Mouse (Mus musculus) midbrain, embryonic 16.5 days (tissue): Measurements from ENCODE around the gene Taf6l. TPM values are rescaled to one million over a fixed set of nuclear protein-coding genes. Genes with fewer than 3 reads are reported as not detected.

Experiments used
- ATAC-seq: fragments of 200-750 bp; cut with Nextera tagmentation; 2 replicates; pipeline ENCODE4 v1.8.0; 2017; ENCODE audit warnings: moderate TSS enrichment
- H3K27ac ChIP-seq: fragments of 300-500 bp; sonication (generic); 2 replicates; pipeline ENCODE4 v1.5.1; 2014; ENCODE audit warnings: mild to moderate bottlenecking, low read length, mixed read lengths
- H3K27me3 ChIP-seq: fragments of 300-500 bp; sonication (generic); 2 replicates; pipeline ENCODE4 v1.6.1; 2014; ENCODE audit warnings: low read depth, low read length, mixed read lengths; ENCODE audit not compliant: control insufficient read depth, insufficient read depth
- H3K36me3 ChIP-seq: fragments of 300-500 bp; sonication (generic); 2 replicates; pipeline ENCODE4 v1.6.1; 2014; ENCODE audit warnings: mild to moderate bottlenecking, low read length, moderate library complexity, mixed read lengths; ENCODE audit not compliant: control insufficient read depth, insufficient read depth
- H3K4me1 ChIP-seq: fragments of 300-500 bp; sonication (generic); 2 replicates; pipeline ENCODE4 v1.6.1; 2014; ENCODE audit warnings: mild to moderate bottlenecking, low read length, mixed read lengths; ENCODE audit not compliant: control insufficient read depth, insufficient read depth
- H3K4me2 ChIP-seq: fragments of 300-500 bp; sonication (generic); 2 replicates; pipeline ENCODE4 v1.6.1; 2014; ENCODE audit warnings: mild to moderate bottlenecking, low read length, mixed read lengths
- H3K4me3 ChIP-seq: fragments of 300-500 bp; sonication (generic); 2 replicates; pipeline ENCODE4 v1.5.1; 2014; ENCODE audit warnings: low read depth, mild to moderate bottlenecking, low read length, moderate library complexity, mixed read lengths
- H3K9ac ChIP-seq: fragments of 300-500 bp; sonication (generic); 2 replicates; pipeline ENCODE4 v1.6.1; 2014; ENCODE audit warnings: low read depth, low read length, mixed read lengths
- H3K9me3 ChIP-seq: fragments of 300-500 bp; sonication (generic); replicated peaks from 2 replicates; pipeline ENCODE4 v1.6.1; 2014; ENCODE audit warnings: mild to moderate bottlenecking, low read length, mixed read lengths; ENCODE audit not compliant: control insufficient read depth, poor library complexity, severe bottlenecking
- WGBS: fragments of 180-500 bp; shearing (Covaris S2); extraction: QIAGEN DNeasy Blood & Tissue Kit; methylation state at CpG from one replicate; pipeline ENCODE4 v1.1.7; 2014; 5-methylcytosine and 5-hydroxymethylcytosine counted together
- polyA plus RNA-seq: library from polyadenylated mRNA; unstranded; fragments of >200 nt; fragmentation: Nextera tagmentation; extraction: Ambion mirVana; gene quantifications from 2 replicates; pipeline ENCODE4 v1.2.1, GENCODE M21; 2015

The Taf6l gene
- polyA plus RNA-seq, 1 experiment from 2014 or later, result 32.9 TPM

DNA sequence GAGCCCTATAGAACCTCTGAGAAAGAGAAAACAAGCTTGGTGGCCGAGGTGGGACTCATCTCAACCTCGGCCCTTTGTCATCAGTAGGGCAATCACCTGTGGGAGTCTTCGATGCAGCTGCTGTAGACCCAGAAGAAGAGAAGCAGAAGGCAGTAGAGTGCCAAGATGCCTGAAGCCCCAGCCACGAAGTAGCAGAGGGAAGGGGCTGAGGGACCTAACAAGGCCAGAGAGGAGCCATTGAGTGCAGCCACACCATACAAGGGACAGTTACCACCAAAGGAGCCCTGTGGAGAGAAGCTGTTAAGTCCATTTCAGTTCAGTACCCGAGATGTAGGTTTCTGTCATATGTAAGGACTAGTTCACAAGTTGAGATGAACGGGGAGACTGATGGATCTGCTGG, 12.8 kb downstream of the Taf6l start:
- WGBS, result 72% methylated on average over 6 of the region's 6 CpGs
- H3K27me3 ChIP-seq, result no peaks in the 10 kb centered on the region
- no peak for ATAC-seq
- H3K4me1 ChIP-seq, result peaks cover 29% of the 10 kb centered on the region
- H3K4me3 ChIP-seq, result peak overlapping the region; percentile 67; the same call in 1 of the 2 replicates
- no peak overlapping the region; the same call in 1 of the 2 replicates for H3K27ac ChIP-seq
- no peak overlapping the region for H3K9ac ChIP-seq
- peak overlapping the region; percentile 82 for H3K4me2 ChIP-seq
- peaks cover 12% of the 10 kb centered on the region for H3K36me3 ChIP-seq
- no peaks in the 10 kb centered on the region for H3K9me3 ChIP-seq

DNA sequence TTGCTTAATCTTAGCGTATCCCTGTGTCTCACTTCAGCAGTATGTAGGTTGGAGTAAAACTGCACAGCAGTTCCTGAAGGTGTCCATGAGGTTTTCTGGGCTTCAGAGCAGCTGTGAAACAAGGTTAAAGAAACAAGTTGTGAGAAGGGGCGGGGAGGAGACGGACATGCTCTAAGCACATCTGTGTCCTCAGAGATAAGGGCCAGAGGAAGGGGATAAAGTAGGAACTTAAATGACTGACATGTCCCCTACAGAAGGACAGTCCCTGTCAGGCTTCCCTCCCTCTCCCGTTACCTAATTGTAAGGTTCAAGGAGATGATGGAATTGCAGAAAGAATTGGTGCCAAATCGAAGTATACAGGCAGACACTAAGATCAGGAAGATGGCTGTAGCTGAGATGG, 13.2 kb downstream of the Taf6l start:
- 92% methylated on average over 5 of the region's 5 CpGs for WGBS
- H3K4me3 ChIP-seq, result no peak overlapping the region
- no peak overlapping the region for H3K9ac ChIP-seq
- no peak overlapping the region for H3K4me2 ChIP-seq
- H3K27ac ChIP-seq, result no peak overlapping the region
- no peak for ATAC-seq
- H3K36me3 ChIP-seq, result peaks cover 15% of the 10 kb centered on the region
- peaks cover 29% of the 10 kb centered on the region for H3K4me1 ChIP-seq
- no peaks in the 10 kb centered on the region for H3K27me3 ChIP-seq
- no peaks in the 10 kb centered on the region for H3K9me3 ChIP-seq

DNA sequence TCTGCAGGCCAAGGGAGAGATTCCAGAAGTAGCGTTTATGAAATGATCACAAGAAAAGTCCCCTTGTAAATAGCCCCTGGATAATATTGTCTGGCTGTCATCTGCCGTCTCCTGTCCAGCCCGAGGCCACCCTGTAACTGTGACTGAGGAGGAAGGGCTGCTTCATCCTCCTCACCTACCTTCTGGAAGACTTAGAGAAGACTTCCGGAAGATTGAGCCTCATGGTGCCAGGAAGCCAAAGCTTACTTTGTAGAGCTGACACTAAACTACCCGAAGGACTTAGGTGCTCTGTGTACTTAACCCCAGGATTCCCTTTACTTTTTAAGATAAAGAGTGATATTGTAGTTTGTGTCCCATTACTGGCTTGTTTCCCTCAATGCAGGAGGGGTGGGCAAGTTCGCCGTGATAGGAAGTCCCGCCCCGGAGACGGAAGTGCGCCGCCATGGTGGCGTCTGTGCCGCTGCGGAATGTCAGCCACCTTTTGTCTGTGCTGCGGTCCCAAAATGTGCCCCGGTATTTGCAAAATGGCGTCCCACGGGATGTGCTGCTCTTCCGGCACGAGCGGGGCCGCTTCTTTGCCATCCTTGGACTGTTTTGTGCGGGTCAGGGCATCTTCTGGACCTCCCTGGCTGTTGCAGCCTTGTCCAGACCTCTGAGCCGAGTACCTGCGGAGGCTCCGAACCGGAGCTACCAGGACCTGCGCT, 15.5 kb downstream of the Taf6l start, which contains the start of gene Tmem223:
Tmem223 (plus strand) TSS at position 430 of the 704 bp plus-strand sequence.
- peaks cover 29% of the 10 kb centered on the region for H3K4me1 ChIP-seq
- H3K4me2 ChIP-seq, result peak within 1 kb of the TSS; percentile 74
- peak within 1 kb of the TSS; percentile 92 for H3K9ac ChIP-seq
- H3K27ac ChIP-seq, result peak within 1 kb of the TSS; percentile 88
- peak within 1 kb of the TSS; percentile 69 for H3K4me3 ChIP-seq
- ATAC-seq, result peak; percentile 38; the same call in 1 of the 2 replicates
- WGBS, result 17% methylated on average over 29 of the region's 29 CpGs
- no peaks in the 10 kb centered on the region for H3K9me3 ChIP-seq
- peaks cover 36% of the 10 kb centered on the region for H3K36me3 ChIP-seq
- no peaks in the 10 kb centered on the region for H3K27me3 ChIP-seq

DNA sequence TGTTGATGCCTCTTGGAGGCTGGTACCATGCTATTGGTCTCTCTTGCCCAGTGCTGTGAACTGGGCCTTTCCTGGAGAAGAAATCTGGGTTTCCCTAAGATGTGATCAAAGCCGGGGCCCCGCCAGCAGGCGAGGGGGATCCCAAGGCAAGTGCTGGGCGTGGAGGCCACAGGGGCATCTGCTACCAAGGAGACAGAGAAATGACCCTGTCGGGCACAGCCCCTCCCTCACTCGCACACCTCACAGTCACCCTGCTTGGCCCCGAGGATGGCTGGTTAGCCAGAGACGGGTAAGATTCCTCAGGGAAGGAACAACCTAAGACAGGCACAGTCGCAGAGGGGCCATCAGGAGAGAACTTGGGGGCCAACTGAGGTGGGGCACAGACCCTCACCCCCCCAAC, 20.7 kb downstream of the Taf6l start:
- H3K27ac ChIP-seq, result no peak overlapping the region
- H3K4me3 ChIP-seq, result no peak overlapping the region
- ATAC-seq, result no peak
- no peak overlapping the region for H3K4me2 ChIP-seq
- WGBS, result 96% methylated on average over 9 of the region's 9 CpGs
- peaks cover 58% of the 10 kb centered on the region for H3K36me3 ChIP-seq
- no peaks in the 10 kb centered on the region for H3K27me3 ChIP-seq
- no peak overlapping the region for H3K9ac ChIP-seq
- peaks cover 4% of the 10 kb centered on the region for H3K4me1 ChIP-seq
- H3K9me3 ChIP-seq, result no peaks in the 10 kb centered on the region

DNA sequence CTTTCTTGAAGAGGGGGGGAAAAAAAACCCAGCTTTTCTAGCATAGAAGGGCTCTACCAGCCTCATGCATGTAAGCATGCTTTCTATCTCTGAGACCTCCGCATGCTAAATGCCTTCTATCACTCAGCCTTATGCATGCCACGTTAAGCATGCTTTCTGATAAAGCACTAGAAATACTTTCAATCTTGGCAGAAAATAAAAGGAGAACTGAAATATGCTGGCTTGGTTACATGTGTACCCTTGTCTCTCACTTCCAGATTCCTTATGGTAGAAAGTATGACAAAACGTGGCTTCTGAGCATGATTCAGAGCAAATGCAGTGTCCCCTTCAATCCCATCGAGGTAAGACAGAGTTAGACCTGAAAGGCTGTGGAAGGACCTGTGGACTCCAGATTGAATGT, 22.9 kb downstream of the Taf6l start:
- Histone ChIP-seq H3K9me3 (no peaks in the 10 kb centered on the region), H3K27ac (no peak overlapping the region), H3K9ac (no peak overlapping the region), H3K27me3 (no peaks in the 10 kb centered on the region), H3K4me3 (no peak overlapping the region), H3K36me3 (peaks cover 48% of the 10 kb centered on the region), H3K4me2 (no peak overlapping the region), H3K4me1 (peaks cover 8% of the 10 kb centered on the region)
- no peak for ATAC-seq
- WGBS, result 95% methylated on average over 4 of the region's 4 CpGs

DNA sequence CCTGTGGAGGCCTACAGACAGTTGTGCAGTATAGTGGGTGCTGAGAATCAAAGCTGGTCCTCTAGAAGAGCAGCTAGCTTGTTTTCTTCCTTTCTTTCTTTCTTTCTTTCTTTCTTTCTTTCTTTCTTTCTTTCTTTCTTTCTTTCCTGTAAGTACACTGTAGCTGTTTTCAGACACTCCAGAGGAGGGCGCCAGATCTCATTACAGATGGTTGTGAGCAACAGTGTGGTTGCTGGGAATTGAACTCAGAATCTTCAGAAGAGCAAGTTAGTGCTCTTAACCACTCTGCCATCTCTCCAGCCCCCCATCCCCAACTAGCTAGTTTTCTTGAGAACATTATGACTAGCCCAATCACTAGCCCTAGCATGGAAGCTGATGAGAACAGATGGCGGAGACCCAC, 25.5 kb downstream of the Taf6l start:
- Histone ChIP-seq H3K9me3 (no peaks in the 10 kb centered on the region), H3K27me3 (no peaks in the 10 kb centered on the region), H3K27ac (no peak overlapping the region), H3K9ac (no peak overlapping the region), H3K4me3 (no peak overlapping the region), H3K36me3 (peaks cover 26% of the 10 kb centered on the region), H3K4me1 (peaks cover 23% of the 10 kb centered on the region), H3K4me2 (no peak overlapping the region)
- 91% methylated on average over 2 of the region's 2 CpGs for WGBS
- no peak for ATAC-seq

DNA sequence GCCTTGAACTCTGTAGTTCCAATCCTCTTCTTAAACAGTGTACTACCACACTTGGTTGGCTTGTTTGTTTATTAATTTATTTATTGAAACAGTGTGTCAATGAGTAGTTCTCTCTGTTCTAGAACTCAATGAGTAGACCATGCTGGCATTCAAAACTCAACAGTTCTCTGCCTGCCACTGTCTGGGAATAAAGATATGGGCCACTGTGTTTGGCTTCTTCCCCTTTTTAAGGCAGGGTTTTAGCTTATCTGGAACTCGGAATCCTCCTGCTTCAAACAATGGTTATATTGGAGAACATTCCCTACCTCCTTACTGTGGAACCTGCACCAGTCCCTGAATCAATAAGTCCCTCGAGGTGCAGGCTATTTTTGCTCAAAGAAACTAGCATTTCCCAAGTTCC, 27.3 kb downstream of the Taf6l start:
- Histone ChIP-seq H3K4me3 (no peak overlapping the region), H3K9me3 (no peaks in the 10 kb centered on the region), H3K4me2 (peak overlapping the region; percentile 91; the same call in 1 of the 2 replicates), H3K9ac (no peak overlapping the region), H3K27me3 (no peaks in the 10 kb centered on the region), H3K27ac (no peak overlapping the region), H3K36me3 (peaks cover 14% of the 10 kb centered on the region), H3K4me1 (peaks cover 26% of the 10 kb centered on the region)
- WGBS, result 85% methylated on average over 2 of the region's 2 CpGs
- no peak for ATAC-seq

DNA sequence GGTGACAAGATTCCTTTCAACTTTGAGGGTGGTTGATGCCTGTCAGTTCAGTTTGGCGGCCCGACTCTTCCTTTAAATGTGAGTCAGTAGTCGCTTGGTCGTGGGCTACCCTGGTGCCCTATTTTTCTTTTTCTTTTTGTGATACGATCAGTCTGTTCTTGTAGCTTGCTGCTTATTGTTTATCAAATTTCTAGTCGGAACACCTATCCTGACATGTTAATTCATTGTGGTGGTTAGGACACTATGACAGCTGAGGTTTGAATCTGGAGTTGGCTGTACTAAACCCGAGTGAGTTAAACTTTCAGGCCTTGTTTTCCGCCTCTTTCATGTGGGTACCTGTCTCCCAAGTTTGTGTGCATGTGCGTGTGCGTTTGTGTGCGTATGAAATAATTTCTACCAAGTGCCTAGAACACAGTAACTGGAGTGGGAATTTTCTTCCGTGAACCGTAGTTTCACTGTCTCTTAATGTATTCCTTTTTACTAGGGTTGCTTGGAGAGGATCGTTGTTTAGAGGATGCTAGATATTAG, 28.7 kb downstream of the Taf6l start:
- Histone ChIP-seq H3K9ac (peak overlapping the region; percentile 99), H3K36me3 (peaks cover 7% of the 10 kb centered on the region), H3K4me3 (peak overlapping the region; percentile 100), H3K9me3 (no peaks in the 10 kb centered on the region), H3K27me3 (no peaks in the 10 kb centered on the region), H3K27ac (peak overlapping the region; percentile 89), H3K4me2 (peak overlapping the region; percentile 91), H3K4me1 (peaks cover 26% of the 10 kb centered on the region)
- peak; percentile 2; the same call in 1 of the 2 replicates for ATAC-seq
- WGBS, result 5% methylated on average over 14 of the region's 14 CpGs

DNA sequence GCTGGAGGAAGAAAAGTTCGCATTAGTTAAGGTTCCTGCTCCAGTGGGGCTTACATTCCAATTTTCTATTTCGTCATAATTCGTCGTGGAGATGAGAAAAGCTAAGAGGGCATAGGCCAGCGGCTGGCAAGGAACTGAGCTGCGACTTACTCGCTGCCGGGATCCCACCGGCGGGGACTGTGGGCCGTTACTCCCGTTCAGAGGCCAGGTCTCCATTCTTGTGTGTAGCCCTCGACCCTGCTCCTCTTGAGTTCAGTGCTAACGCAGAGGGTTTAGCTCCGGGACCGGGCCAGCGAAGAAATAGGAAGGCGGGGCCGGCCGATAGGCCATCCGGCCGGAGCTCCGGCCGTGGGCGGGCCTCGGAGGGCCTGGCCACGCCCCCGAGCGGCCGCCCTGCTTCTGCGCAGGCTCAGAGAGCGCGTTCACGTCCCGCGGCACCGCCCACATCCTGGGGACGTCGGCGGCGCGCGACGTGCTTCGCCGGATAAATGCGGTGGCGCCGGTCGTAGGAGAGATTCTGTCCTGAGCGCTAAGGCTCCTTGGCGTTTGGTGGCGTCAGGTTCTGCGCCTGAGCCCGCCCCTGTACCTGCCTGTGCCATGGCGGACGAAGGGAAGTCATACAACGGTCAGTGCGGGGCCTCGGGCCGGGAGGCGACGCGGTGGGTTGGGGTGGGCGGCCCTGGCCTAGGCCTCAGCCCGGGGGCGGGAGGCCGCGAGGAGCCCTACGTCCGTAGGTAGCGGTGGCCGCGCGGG, 29.4 kb downstream of the Taf6l start, which contains the start of gene Nxf1:
Nxf1 (plus strand) TSS at position 439 of the 753 bp plus-strand sequence.
- Histone ChIP-seq H3K27me3 (no peaks in the 10 kb centered on the region), H3K36me3 (peaks cover 7% of the 10 kb centered on the region), H3K27ac (peak within 1 kb of the TSS; percentile 89), H3K9ac (peak within 1 kb of the TSS; percentile 99), H3K4me2 (peak within 1 kb of the TSS; percentile 91), H3K9me3 (no peaks in the 10 kb centered on the region), H3K4me3 (peak within 1 kb of the TSS; percentile 100), H3K4me1 (peaks cover 26% of the 10 kb centered on the region)
- peak; percentile 92 for ATAC-seq
- under 1% methylated on average over 75 of the region's 75 CpGs for WGBS
